18 mouse cellular contexts compared by ENCODE assay signal in genomic region chr7:112864188-112864587, GRCm38 (mm10).
DNase-seq lines count a peak whose midpoint lies in the region; ATAC-seq and TF ChIP-seq lines count a peak whose summit lies in the region.
"Had no signal": no experiment of that assay in that cellular context is flagged by ENCODE, and none has a peak within 500 bp of the region (broad histone marks: within the 10 kb centered on the region; RNA-seq: fewer than 3 reads in every experiment).

No protein-coding gene starts in this region.

- H3K9ac ChIP-seq in heart, embryonic 16.5 days (ENCODE audit: low read length): no peak overlapping the region
- H3K9ac ChIP-seq in heart, embryonic 11.5 days (ENCODE audit: low read depth, low read length): no peak overlapping the region
- no peak overlapping the region for H3K9ac ChIP-seq in lung, embryonic 16.5 days (ENCODE audit: low read length)
- no peak overlapping the region for H3K9ac ChIP-seq in stomach, postnatal 0 days (ENCODE audit: low read length)
- H3K9ac ChIP-seq: embryonic facial prominence, embryonic 12.5 days; forebrain, embryonic 15.5 days; hindbrain, embryonic 14.5 days had no signal

- H3K36me3 ChIP-seq in heart, embryonic 16.5 days (ENCODE audit: control insufficient read depth, insufficient read depth): peaks cover 30% of the 10 kb centered on the region
- H3K36me3 ChIP-seq in heart, embryonic 11.5 days (ENCODE audit: control insufficient read depth, insufficient read depth, low read length): peaks cover 17% of the 10 kb centered on the region
- H3K36me3 ChIP-seq in lung, embryonic 16.5 days (ENCODE audit: control insufficient read depth, insufficient read depth, low read length): peaks cover 24% of the 10 kb centered on the region
- H3K36me3 ChIP-seq in stomach, postnatal 0 days (ENCODE audit: control insufficient read depth, insufficient read depth, low read length): peaks cover 12% of the 10 kb centered on the region; the same call in 1 of the 2 replicates

- no peaks in the 10 kb centered on the region for H3K9me3 ChIP-seq in heart, embryonic 16.5 days (replicated peaks; ENCODE audit: control insufficient read depth, low read length)
- H3K9me3 ChIP-seq in heart, embryonic 11.5 days (replicated peaks; ENCODE audit: control insufficient read depth, low read length): no peaks in the 10 kb centered on the region
- H3K9me3 ChIP-seq in lung, embryonic 16.5 days (ENCODE audit: control insufficient read depth, low read length): no peaks in the 10 kb centered on the region
- H3K9me3 ChIP-seq in stomach, postnatal 0 days (ENCODE audit: control insufficient read depth, low read length): no peaks in the 10 kb centered on the region
- H3K9me3 ChIP-seq: embryonic facial prominence, embryonic 12.5 days; forebrain, embryonic 15.5 days; hindbrain, embryonic 10.5 days had no signal

- 49% methylated on average over 8 of the region's 8 CpGs for WGBS in heart, embryonic 16.5 days
- WGBS in heart, embryonic 11.5 days (ENCODE audit: insufficient replicate concordance): 69% methylated on average over 8 of the region's 8 CpGs
- 73% methylated on average over 8 of the region's 8 CpGs for WGBS in lung, adult 2 months
- WGBS in lung, embryonic 16.5 days: 52% methylated on average over 8 of the region's 8 CpGs
- 89% methylated on average over 8 of the region's 8 CpGs for WGBS in stomach, postnatal 0 days

- H3K27me3 ChIP-seq in heart, embryonic 16.5 days (ENCODE audit: control insufficient read depth, insufficient read depth, low read length): no peaks in the 10 kb centered on the region
- no peaks in the 10 kb centered on the region for H3K27me3 ChIP-seq in heart, embryonic 11.5 days (ENCODE audit: control insufficient read depth, insufficient read depth, low read length)
- no peaks in the 10 kb centered on the region for H3K27me3 ChIP-seq in lung, embryonic 16.5 days (ENCODE audit: control insufficient read depth, insufficient read depth, low read depth, low read length)
- no peaks in the 10 kb centered on the region for H3K27me3 ChIP-seq in stomach, postnatal 0 days (ENCODE audit: control insufficient read depth, insufficient read depth, low read length)
- H3K27me3 ChIP-seq: embryonic facial prominence, embryonic 12.5 days; forebrain, embryonic 15.5 days had no signal

- no peak overlapping the region for H3K4me3 ChIP-seq in heart, embryonic 16.5 days (ENCODE audit: low read length)
- no peak overlapping the region for H3K4me3 ChIP-seq in heart, embryonic 11.5 days (ENCODE audit: low read depth, low read length)
- H3K4me3 ChIP-seq in lung, adult 2 months (replicated peaks; ENCODE audit: extremely low read depth, low read depth, low read length): no peak overlapping the region
- H3K4me3 ChIP-seq in lung, embryonic 16.5 days (ENCODE audit: low read length): no peak overlapping the region
- H3K4me3 ChIP-seq in stomach, postnatal 0 days (ENCODE audit: low read depth, low read length): no peak overlapping the region
- H3K4me3 ChIP-seq: embryonic facial prominence, embryonic 12.5 days; forebrain, embryonic 15.5 days; hindbrain, embryonic 10.5 days had no signal

- H3K4me2 ChIP-seq in heart, embryonic 16.5 days (ENCODE audit: low read depth, low read length): no peak overlapping the region
- H3K4me2 ChIP-seq in heart, embryonic 11.5 days: no peak overlapping the region
- no peak overlapping the region for H3K4me2 ChIP-seq in lung, embryonic 16.5 days (ENCODE audit: low read depth, low read length)
- no peak overlapping the region for H3K4me2 ChIP-seq in stomach, postnatal 0 days (replicated peaks; ENCODE audit: low read depth)
- H3K4me2 ChIP-seq: embryonic facial prominence, embryonic 12.5 days; forebrain, embryonic 15.5 days; hindbrain, embryonic 14.5 days had no signal

- no peak for ATAC-seq in heart, embryonic 16.5 days (replicated peaks; ENCODE audit: extremely low read depth, insufficient read depth, low FRiP score)
- no peak for ATAC-seq in heart, embryonic 11.5 days (replicated peaks; ENCODE audit: insufficient number of reproducible peaks, low FRiP score, low TSS enrichment)
- ATAC-seq in lung, embryonic 16.5 days (ENCODE audit: low read depth): no peak
- no peak for ATAC-seq in stomach, postnatal 0 days (ENCODE audit: low FRiP score, low TSS enrichment)
- ATAC-seq: forebrain, embryonic 15.5 days had no signal

- peak overlapping the region; percentile 34; the same call in 1 of the 2 replicates for H3K27ac ChIP-seq in heart, embryonic 16.5 days (ENCODE audit: low read length)
- H3K27ac ChIP-seq in heart, embryonic 11.5 days (ENCODE audit: low read depth, low read length): no peak overlapping the region
- peak overlapping the region; percentile 27; the same call in 1 of the 2 replicates for H3K27ac ChIP-seq in lung, embryonic 16.5 days (ENCODE audit: low read length)
- H3K27ac ChIP-seq in stomach, postnatal 0 days (replicated peaks): no peak overlapping the region
- H3K27ac ChIP-seq: embryonic facial prominence, embryonic 12.5 days; forebrain, embryonic 15.5 days; hindbrain, embryonic 10.5 days; hindbrain, embryonic 14.5 days had no signal

- peaks cover 7% of the 10 kb centered on the region; the same call in 1 of the 2 replicates for H3K4me1 ChIP-seq in heart, embryonic 16.5 days (ENCODE audit: control insufficient read depth, insufficient read depth, low read length)
- peaks cover 9% of the 10 kb centered on the region; the same call in 1 of the 2 replicates for H3K4me1 ChIP-seq in heart, embryonic 11.5 days (ENCODE audit: control insufficient read depth, insufficient read depth, low read length)
- no peaks in the 10 kb centered on the region for H3K4me1 ChIP-seq in lung, adult 2 months (ENCODE audit: control insufficient read depth, insufficient read depth, low read length)
- H3K4me1 ChIP-seq in lung, embryonic 16.5 days (replicated peaks; ENCODE audit: control insufficient read depth, insufficient read depth, low read length): peaks cover 8% of the 10 kb centered on the region
- H3K4me1 ChIP-seq in stomach, postnatal 0 days (replicated peaks; ENCODE audit: control insufficient read depth, insufficient read depth): no peaks in the 10 kb centered on the region

- DNase-seq in lung, adult 18-20 months: peak; percentile 47 to 52
- DNase-seq in lung, adult 2 months: no peak
- peak; percentile 59 for DNase-seq in lung, postnatal 25 days (ENCODE audit: low spot score)
- no peak for DNase-seq in kidney, postnatal 25 days
- no peak for DNase-seq in stomach, postnatal 0 days (ENCODE audit: low spot score)
- DNase-seq: adrenal gland, postnatal 10 days; cerebellum, adult 11 months; cerebellum, adult 8-10 months; cerebellum, postnatal 14 days; gastrocnemius, postnatal 36 days; heart, adult 18-20 months had no signal

- TF ChIP-seq POLR2A in lung, adult 2 months (IDR thresholded peaks at IDR 0.05; ENCODE audit: borderline replicate concordance, extremely low read depth, low read depth, low read length): no peak

- no peak for TF ChIP-seq EP300 in stomach, postnatal 0 days (optimal IDR thresholded peaks at IDR 0.05)

- no peak for TF ChIP-seq CTCF in lung, adult 2 months (IDR thresholded peaks at IDR 0.05; ENCODE audit: insufficient read depth, low read length)
- no peak for TF ChIP-seq CTCF in stomach, postnatal 0 days (IDR thresholded peaks at IDR 0.05; ENCODE audit: low read depth)

Comparison
In these comparisons a context has a peak if more than half of its experiments do, and no peak if none do; other contexts are left out.
1. H3K27ac ChIP-seq: peak in heart, embryonic 16.5 days (single experiment) and lung, embryonic 16.5 days (single experiment); none in heart, embryonic 11.5 days (single experiment) and stomach, postnatal 0 days (single experiment).
2. DNase-seq: peak in lung, adult 18-20 months (2 of 2) and lung, postnatal 25 days (single experiment); none in lung, adult 2 months (single experiment), kidney, postnatal 25 days (0 of 2) and stomach, postnatal 0 days (single experiment).